Mouse (Mus musculus): ENCODE results near the gene Add1. TPM values are rescaled to one million over a fixed set of nuclear protein-coding genes. Genes with fewer than 3 reads are reported as not detected.

Add1 gene
- total RNA-seq, 2 experiments from 2014 or later, result 415 to 423 TPM

GRCm38 (mm10) chr5:34592666-34593065, 19.2 kb downstream of the Add1 start:
- intact Hi-C loops (cut with DNase I), result no loop called here
- no peak for DNase-seq (ENCODE audit: low spot score in 2 of 2)

GRCm38 (mm10) chr5:34593202-34593727, 19.8 kb downstream of the Add1 start:
- intact Hi-C loops (cut with DNase I), result no loop called here
- no peak for DNase-seq (ENCODE audit: low spot score in 2 of 2)

DNA sequence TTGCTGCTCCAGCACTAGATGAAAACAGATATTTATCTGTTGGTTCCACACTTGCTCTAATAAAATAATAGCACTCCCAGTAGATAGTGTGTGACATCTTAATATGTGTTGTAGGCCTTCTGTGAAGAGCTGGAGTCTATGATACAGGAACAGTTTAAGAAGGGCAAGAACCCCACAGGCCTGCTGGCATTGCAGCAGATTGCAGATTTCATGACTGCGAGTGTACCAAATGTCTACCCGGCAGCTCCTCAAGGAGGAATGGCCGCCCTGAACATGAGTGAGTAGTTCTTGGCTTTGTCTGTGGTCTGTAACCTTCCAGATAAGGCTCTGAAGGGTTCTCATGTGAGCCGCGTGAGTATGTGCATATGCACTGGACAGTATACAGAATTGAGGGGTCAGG, 31.1 kb downstream of the Add1 start:
- intact Hi-C loops (cut with DNase I), result no loop called here
- no peak for DNase-seq (ENCODE audit: low spot score in 2 of 2)

DNA sequence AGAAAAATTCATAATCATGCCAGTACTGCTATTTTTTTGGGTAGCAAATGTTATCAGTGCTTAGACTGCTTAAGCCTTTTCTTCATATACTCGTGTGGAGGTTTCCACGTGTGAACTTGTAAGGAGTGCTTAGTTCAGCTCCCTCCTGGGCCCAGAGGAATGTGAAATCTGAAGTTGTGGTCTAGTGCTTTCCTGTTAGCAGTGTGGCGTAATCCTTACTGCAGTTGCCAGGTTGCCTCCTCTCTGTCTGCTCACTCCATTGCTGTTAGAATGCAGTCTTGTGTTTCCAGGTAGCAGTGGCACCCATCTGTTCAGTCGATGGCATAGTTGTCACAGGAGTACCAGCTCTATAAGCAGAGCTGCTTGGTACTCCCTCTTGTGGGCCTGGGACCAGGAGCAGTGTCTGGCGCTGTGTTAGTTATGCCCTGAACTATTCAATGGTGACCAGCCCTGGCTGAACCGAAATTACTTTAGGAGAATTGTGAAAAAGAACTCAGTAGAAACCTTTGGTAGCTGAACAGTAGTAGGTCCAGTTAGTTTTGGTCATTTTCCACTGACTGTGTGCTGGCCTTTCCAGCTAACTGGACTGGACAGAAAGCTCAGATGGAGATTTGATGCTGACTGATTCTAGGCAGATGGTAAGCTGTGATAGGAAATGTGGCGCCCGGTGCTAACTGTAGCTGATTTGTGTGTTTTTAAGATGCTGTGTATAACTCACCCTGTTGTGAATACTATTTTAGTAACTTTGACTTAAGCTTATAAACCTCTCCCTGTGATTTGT, 33.8 kb downstream of the Add1 start:
- peak in 1 of 2 experiments; percentile 23 for DNase-seq (ENCODE audit: low spot score in 2 of 2)
- intact Hi-C loops (cut with DNase I), result no loop called here

GRCm38 (mm10) chr5:34608226-34608625, 34.8 kb downstream of the Add1 start:
- intact Hi-C loops (cut with DNase I), result no loop called here
- no peak for DNase-seq (ENCODE audit: low spot score in 2 of 2)

DNA sequence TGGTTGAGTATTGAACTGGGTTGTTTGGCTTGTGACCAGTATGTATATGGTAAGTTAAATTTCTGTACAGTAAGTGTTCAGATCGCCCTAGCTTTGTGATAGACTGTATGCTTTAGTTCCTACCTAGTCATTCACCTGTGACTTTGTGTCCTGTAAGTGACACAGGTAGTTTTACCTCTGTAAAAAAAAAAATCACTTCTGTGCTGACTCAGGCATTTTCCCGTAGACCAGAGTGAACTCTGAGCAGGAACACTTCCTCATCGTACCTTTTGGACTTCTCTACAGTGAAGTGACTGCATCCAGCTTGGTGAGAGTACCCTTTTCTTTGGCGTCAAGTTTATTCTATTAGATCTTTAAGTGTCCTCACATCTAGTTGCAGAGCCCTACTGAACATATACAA, 36.5 kb downstream of the Add1 start:
- intact Hi-C loops (cut with DNase I), result no loop called here
- no peak for DNase-seq (ENCODE audit: low spot score in 2 of 2)

DNA sequence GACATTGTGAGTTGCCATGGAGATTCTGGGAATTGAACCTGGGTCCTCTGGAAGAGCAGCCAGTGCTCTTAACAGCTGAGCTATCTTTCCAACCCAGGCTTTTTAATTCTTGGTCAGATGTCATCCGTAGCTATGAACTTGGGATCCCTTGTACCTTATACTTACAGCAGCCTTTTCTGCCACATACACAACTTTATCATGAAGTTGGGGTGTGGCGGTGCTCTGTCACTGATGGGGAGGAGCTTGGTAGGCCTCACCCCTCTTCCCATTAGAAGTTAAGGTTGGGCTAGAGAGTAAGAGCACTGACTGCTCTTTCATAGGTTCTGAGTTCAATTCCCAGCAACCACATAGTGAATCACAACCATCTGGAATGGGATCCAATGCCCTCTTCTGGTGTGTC, 59.5 kb downstream of the Add1 start:
- intact Hi-C loops (cut with DNase I), result loop anchor here (10.0 kb wide), 1 partner anchor 268 kb away; the partner anchor contains the start of gene Fam193a
- DNase-seq (ENCODE audit: low spot score in 2 of 2), result no peak

DNA sequence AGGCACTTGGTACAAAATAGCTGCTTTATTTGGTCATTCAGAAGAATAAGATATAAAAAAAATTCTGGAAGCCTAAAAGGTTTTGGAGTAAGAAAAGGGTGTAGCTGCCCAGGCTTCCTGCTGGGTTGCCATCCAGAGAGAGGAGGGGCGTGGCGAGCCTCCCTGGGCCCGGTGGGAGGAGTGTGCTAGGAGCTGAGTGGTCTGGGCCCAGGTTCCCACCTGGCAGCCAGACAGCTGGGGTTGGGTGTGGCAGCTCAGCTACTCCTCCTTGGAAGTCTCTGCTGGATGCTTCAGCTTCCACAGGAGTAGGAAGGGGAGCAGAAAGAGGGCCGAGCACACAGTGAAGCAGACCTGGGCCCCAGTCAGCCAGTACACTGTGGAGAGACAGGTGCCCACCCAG, 60.2 kb downstream of the Add1 start:
- DNase-seq (ENCODE audit: low spot score in 2 of 2), result peak in 1 of 2 experiments; percentile 19
- intact Hi-C loops (cut with DNase I), result loop anchor here (10.0 kb wide), 1 partner anchor 269 kb away; the partner anchor contains the start of gene Fam193a

DNA sequence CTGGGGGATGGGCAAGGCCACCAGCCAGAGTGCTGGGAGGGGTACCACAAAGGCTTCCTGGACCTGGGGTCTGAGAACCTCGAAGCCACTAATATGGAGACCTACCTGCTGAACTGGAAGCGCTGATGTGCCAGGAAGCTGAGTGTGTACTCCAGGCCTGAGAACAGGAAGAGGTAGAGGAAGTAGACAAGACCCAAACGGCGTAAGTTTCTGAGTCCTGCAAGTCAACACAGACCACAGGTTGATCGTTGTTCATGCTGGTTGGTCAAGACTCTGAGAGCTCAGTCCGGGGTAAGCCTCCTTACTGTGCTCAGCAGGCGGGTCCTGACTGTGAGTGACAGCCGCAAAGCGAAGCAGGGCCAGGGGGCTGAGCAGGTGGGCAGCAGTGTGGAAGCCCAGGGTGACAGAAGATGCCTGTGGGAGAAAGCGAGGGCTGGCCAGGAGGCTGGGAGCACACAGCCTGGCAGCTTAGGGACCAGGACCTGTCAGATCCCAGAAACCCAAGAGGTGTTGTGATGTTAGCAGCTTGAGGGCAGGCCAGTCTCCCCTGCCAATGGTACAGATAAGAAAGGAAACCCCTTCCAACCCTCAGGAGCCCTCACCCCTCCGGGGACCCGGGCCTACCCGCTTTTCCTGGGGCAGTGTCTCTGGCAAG, 61.4 kb downstream of the Add1 start:
- DNase-seq (ENCODE audit: low spot score in 2 of 2), result no peak
- intact Hi-C loops (cut with DNase I), result loop anchor here (10.0 kb wide), 1 partner anchor 270 kb away; the partner anchor contains the start of gene Fam193a

GRCm38 (mm10) chr5:34635665-34636192, 62.3 kb downstream of the Add1 start:
- intact Hi-C loops (cut with DNase I), result loop anchor here (1.0 to 10.0 kb wide), 3 partner anchors 62 to 271 kb away; partner anchors contain the start of genes Add1 and Fam193a
- DNase-seq (ENCODE audit: low spot score in 2 of 2), result peak in 1 of 2 experiments; percentile 20

DNA sequence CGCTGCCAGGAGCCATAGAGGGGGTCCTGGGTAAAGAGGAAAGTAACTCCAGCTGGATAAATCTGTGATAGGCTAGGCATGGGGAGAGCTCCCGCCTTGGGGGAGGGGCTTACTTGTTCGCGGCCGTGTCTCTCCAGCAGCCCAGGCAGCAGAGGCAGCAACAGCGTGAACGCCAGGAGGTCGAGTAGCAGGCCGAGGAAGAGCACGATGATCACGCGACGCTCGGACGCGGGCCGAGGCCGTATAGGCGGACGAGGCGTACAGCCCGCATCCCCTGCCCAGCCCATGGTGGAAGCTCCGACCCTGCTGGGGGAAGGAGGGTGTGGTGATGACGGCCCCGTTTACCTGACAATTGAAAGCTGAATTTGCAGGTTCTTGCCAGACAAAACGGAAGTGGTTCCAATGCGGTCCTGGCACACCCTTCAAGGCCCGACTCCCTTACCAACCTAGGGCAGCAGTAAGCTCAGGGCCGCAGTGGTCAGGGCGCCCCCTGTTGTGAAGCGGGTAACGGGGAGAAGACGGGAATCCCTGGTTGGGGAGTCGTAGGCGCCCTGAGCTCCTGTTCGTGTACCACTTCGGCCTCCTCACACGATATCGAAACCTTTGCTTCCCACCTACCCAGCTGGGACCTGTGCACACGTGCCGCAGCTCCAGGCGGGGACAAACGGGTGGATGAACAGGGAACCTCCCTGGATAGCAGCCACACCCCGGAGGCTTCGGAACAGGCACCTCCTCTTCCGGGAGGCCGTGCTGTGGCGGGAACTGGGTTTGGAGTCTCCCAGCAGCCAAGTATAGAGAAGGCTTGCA, 63.2 kb downstream of the Add1 start, which contains the start of gene Mfsd10:
TSS of gene Mfsd10 (minus strand) at position 732 of the 807 bp plus-strand sequence.
- peak; percentile 81 to 90 for DNase-seq (ENCODE audit: low spot score in 2 of 2)
- intact Hi-C loops (cut with DNase I), result loop anchor here (1.0 to 10.0 kb wide), 3 partner anchors 63 to 272 kb away; partner anchors contain the start of genes Add1 and Fam193a

GRCm38 (mm10) chr5:34637591-34638156, 64.2 kb downstream of the Add1 start:
- no peak for DNase-seq (ENCODE audit: low spot score in 2 of 2)
- intact Hi-C loops (cut with DNase I), result loop anchor here (2.0 to 10.0 kb wide), 2 partner anchors 121 to 273 kb away; partner anchors contain the start of gene Fam193a

GRCm38 (mm10) chr5:34641991-34642390, 68.5 kb downstream of the Add1 start:
- no peak for DNase-seq (ENCODE audit: low spot score in 2 of 2)
- intact Hi-C loops (cut with DNase I), result no loop called here

- intact Hi-C loops (cut with DNase I), result no loop called here
- DNase-seq (ENCODE audit: low spot score in 2 of 2), result peak; percentile 59 to 82
These were observed 69.5 kb downstream of the Add1 start for GRCm38 (mm10) chr5:34642932-34643331.

- DNase-seq (ENCODE audit: low spot score in 2 of 2), result peak; percentile 52 to 61
- intact Hi-C loops (cut with DNase I), result loop anchor here (5.0 kb wide), 1 partner anchor 200 kb away; no protein-coding TSS in a partner anchor
These were observed 74.1 kb downstream of the Add1 start for GRCm38 (mm10) chr5:34647581-34647980.

DNA sequence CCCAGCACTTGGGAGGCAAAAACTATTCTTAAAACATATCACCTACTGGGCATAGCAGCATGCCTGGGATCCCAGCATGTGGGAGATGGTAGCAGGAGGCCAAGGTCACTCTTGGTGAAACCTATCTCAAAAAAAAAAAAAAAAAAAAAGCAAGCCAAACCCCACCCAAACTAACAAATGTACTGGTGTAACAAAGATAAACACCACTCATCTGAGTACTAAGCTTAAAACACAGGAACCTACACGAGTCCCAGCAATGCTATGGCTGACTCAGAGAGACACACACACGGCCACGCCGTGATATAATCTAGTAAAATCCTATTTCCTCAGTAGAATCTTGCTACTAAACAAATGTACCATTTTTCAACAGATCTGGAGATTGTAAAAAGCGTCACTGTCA, 79.5 kb downstream of the Add1 start:
- intact Hi-C loops (cut with DNase I), result no loop called here
- no peak for DNase-seq (ENCODE audit: low spot score in 2 of 2)

GRCm38 (mm10) chr5:34654881-34655280, 81.4 kb downstream of the Add1 start:
- intact Hi-C loops (cut with DNase I), result no loop called here
- DNase-seq (ENCODE audit: low spot score in 2 of 2), result no peak

- no peak for DNase-seq (ENCODE audit: low spot score in 2 of 2)
- intact Hi-C loops (cut with DNase I), result no loop called here
These were observed 84.1 kb downstream of the Add1 start for GRCm38 (mm10) chr5:34657556-34657955.
